Mouse (Mus musculus): ENCODE results near the gene Pelp1.

DNA sequence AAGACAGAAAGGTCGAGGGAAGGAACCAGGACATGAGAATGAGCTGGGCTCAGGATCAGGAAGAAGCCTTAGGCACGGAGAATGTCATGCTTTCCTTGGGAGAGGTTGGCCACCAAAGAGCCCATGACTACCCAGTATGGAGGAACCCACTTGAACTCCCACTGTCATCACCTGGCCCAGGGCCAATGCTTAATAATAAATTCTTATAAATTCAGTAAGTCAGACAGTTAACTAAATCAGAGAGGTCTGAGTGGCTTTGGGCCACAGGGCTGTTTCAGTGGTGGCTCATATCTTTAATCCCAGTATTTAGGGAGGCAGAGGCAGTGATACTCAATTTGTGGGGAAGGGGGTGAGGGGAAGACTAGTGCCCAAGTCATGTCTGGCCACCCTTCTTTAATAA, 41.1 kb upstream of the Pelp1 start:
- TF ChIP-seq ZC3H11A (IDR thresholded peaks at IDR 0.05; ENCODE audit: borderline replicate concordance, low read depth, low read length) = no peak
- TF ChIP-seq ZNF384 (IDR thresholded peaks at IDR 0.05; ENCODE audit: low read depth, low read length) = no peak
- TF ChIP-seq CHD2 (IDR thresholded peaks at IDR 0.05; ENCODE audit: low read depth, low read length) = no peak
